Mouse (Mus musculus) limb, embryonic 14.5 days (tissue): ENCODE data around the gene Flcn. TPM values are rescaled to one million over a fixed set of nuclear protein-coding genes. Genes with fewer than 3 reads are reported as not detected.

Experiments used
- ATAC-seq: fragments of 200-750 bp; cut with Nextera tagmentation; 2 replicates; pipeline ENCODE4 v1.8.0; 2017; ENCODE audit warnings: low read depth, moderate number of reproducible peaks, moderate TSS enrichment; ENCODE audit not compliant: low FRiP score
- DNase-seq: peaks from one replicate; pipeline ENCODE4 v3.0.0-alpha.2; 2015; ENCODE audit warnings: low spot score
- H3K27ac ChIP-seq: fragments of 300-500 bp; sonication (generic); replicated peaks from 2 replicates; pipeline ENCODE4 v1.5.1; 2014; ENCODE audit warnings: low read depth, mild to moderate bottlenecking, low read length, moderate library complexity, mixed read lengths
- H3K27me3 ChIP-seq: fragments of 300-500 bp; sonication (generic); 2 replicates; pipeline ENCODE4 v1.6.1; 2014; ENCODE audit warnings: low read length, mixed read lengths; ENCODE audit not compliant: control insufficient read depth, insufficient read depth
- H3K36me3 ChIP-seq: fragments of 300-500 bp; sonication (generic); 2 replicates; pipeline ENCODE4 v1.6.1; 2014; ENCODE audit warnings: mild to moderate bottlenecking, low read length, moderate library complexity, mixed read lengths; ENCODE audit not compliant: control insufficient read depth, insufficient read depth
- H3K4me1 ChIP-seq: fragments of 300-500 bp; sonication (generic); 2 replicates; pipeline ENCODE4 v1.6.1; 2014; ENCODE audit warnings: antibody characterized with exemption, low read length, mixed read lengths; ENCODE audit not compliant: control insufficient read depth, insufficient read depth
- H3K4me2 ChIP-seq: fragments of 300-500 bp; sonication (generic); replicated peaks from 2 replicates; pipeline ENCODE4 v1.6.1; 2014; ENCODE audit warnings: low read depth, mild to moderate bottlenecking, low read length, moderate library complexity; ENCODE audit not compliant: severe bottlenecking
- H3K4me3 ChIP-seq: fragments of 300-500 bp; sonication (generic); replicated peaks from 2 replicates; pipeline ENCODE4 v1.5.1; 2014; ENCODE audit warnings: low read length
- H3K9ac ChIP-seq: fragments of 300-500 bp; sonication (generic); 2 replicates; pipeline ENCODE4 v1.6.1; 2014; ENCODE audit warnings: mild to moderate bottlenecking, low read depth, low read length, moderate library complexity; ENCODE audit not compliant: severe bottlenecking
- H3K9me3 ChIP-seq: fragments of 300-500 bp; sonication (generic); 2 replicates; pipeline ENCODE4 v1.6.1; 2016; ENCODE audit warnings: low read length; ENCODE audit not compliant: control insufficient read depth
- POLR2A ChIP-seq: fragments of 200-500 bp; IDR thresholded peaks from 2 replicates; pipeline ENCODE4 v1.8.0; 2012; ENCODE audit warnings: inconsistent platforms, mild to moderate bottlenecking, moderate library complexity, borderline replicate concordance; ENCODE audit not compliant: insufficient read depth, insufficient read length; ENCODE audit errors: extremely low read depth
- WGBS: fragments of 180-500 bp; shearing (Covaris S2); extraction: QIAGEN DNeasy Blood & Tissue Kit; methylation state at CpG from one replicate; pipeline ENCODE4 v1.1.7; 2014; 5-methylcytosine and 5-hydroxymethylcytosine counted together
- polyA plus RNA-seq, 2 experiments: library from polyadenylated mRNA; depleted of rRNA in 1 of 2; stranded (reverse) in 1 of 2; unstranded in 1 of 2; fragments of >200 nt; fragmentation: Nextera tagmentation in 1 of 2; extraction: Ambion mirVana in 1 of 2; gene quantifications; 2 replicates each; pipeline versions ENCODE4 v1.2.1 to v1.2.3; 2012 to 2014

Flcn gene
- polyA plus RNA-seq, 2 experiments = 27.6 to 51.1 TPM

GRCm38 (mm10) chr11:59769738-59770137 lies 40.1 kb downstream of the Flcn start:
- Histone ChIP-seq H3K9ac (no peak overlapping the region), H3K27ac (no peak overlapping the region), H3K27me3 (no peaks in the 10 kb centered on the region), H3K9me3 (no peaks in the 10 kb centered on the region), H3K4me1 (no peaks in the 10 kb centered on the region), H3K4me3 (no peak overlapping the region), H3K4me2 (no peak overlapping the region), H3K36me3 (peaks cover 95% of the 10 kb centered on the region)
- 94% methylated on average over 6 of the region's 6 CpGs for WGBS
- no peak for TF ChIP-seq POLR2A
- ATAC-seq (no peak), DNase-seq (no peak)

GRCm38 (mm10) chr11:59769307-59769706 lies 40.5 kb downstream of the Flcn start:
- Histone ChIP-seq H3K9ac (no peak overlapping the region), H3K9me3 (no peaks in the 10 kb centered on the region), H3K27ac (no peak overlapping the region), H3K4me1 (no peaks in the 10 kb centered on the region), H3K4me3 (no peak overlapping the region), H3K27me3 (no peaks in the 10 kb centered on the region), H3K4me2 (no peak overlapping the region), H3K36me3 (peaks cover 96% of the 10 kb centered on the region)
- ATAC-seq (no peak), DNase-seq (no peak)
- no peak for TF ChIP-seq POLR2A
- WGBS = 93% methylated on average over 2 of the region's 2 CpGs

- Histone ChIP-seq H3K27ac (no peak overlapping the region), H3K9ac (no peak overlapping the region), H3K4me1 (no peaks in the 10 kb centered on the region), H3K27me3 (no peaks in the 10 kb centered on the region), H3K4me2 (no peak overlapping the region), H3K4me3 (no peak overlapping the region), H3K36me3 (peaks cover 97% of the 10 kb centered on the region), H3K9me3 (no peaks in the 10 kb centered on the region)
- ATAC-seq (no peak), DNase-seq (no peak)
- no peak for TF ChIP-seq POLR2A
- WGBS = 93% methylated on average over 6 of the region's 6 CpGs
These were observed 49.0 kb downstream of the Flcn start for GRCm38 (mm10) chr11:59760796-59761195.

- WGBS = 95% methylated on average over 2 of the region's 2 CpGs
- no peaks in the 10 kb centered on the region for H3K9me3 ChIP-seq
- peaks cover 96% of the 10 kb centered on the region for H3K36me3 ChIP-seq
- no peak for DNase-seq
- H3K9ac ChIP-seq = no peak overlapping the region
- H3K4me1 ChIP-seq = no peaks in the 10 kb centered on the region
- TF ChIP-seq POLR2A = no peak
- H3K27ac ChIP-seq = no peak overlapping the region
- H3K4me3 ChIP-seq = no peak overlapping the region
- H3K4me2 ChIP-seq = no peak overlapping the region
- no peaks in the 10 kb centered on the region for H3K27me3 ChIP-seq
- ATAC-seq = no peak
These were observed 50.2 kb downstream of the Flcn start for GRCm38 (mm10) chr11:59759626-59760025.

- Histone ChIP-seq H3K27me3 (no peaks in the 10 kb centered on the region), H3K4me3 (no peak overlapping the region), H3K36me3 (peaks cover 96% of the 10 kb centered on the region), H3K27ac (no peak overlapping the region), H3K4me1 (no peaks in the 10 kb centered on the region), H3K9me3 (no peaks in the 10 kb centered on the region), H3K4me2 (no peak overlapping the region), H3K9ac (no peak overlapping the region)
- DNase-seq (no peak), ATAC-seq (no peak)
- 95% methylated on average over 4 of the region's 4 CpGs for WGBS
- no peak for TF ChIP-seq POLR2A
These were observed 50.6 kb downstream of the Flcn start for GRCm38 (mm10) chr11:59759178-59759577.
